Mouse (Mus musculus) adrenal gland, adult 18-20 months (tissue): Measurements from ENCODE around the gene Pnmal1. TPM values are rescaled to one million over a fixed set of nuclear protein-coding genes. Genes with fewer than 3 reads are reported as not detected.

Source experiments
- DNase-seq, 2 experiments: peaks; one replicate each; pipeline ENCODE4 v3.0.0; 2021 to 2022; ENCODE audit warnings: low spot score in 2 of 2
- long read RNA-seq, 2 experiments: library from polyadenylated mRNA; stranded (forward); transcript quantifications; one replicate each; pipeline ENCODE4 v2.0.0; 2021
- total RNA-seq, 2 experiments: library from RNA; stranded (reverse); gene quantifications; 1 replicate in 1 of 2; 2 replicates in 1 of 2; pipeline ENCODE4 v1.2.3; 2021

Gene Pnmal1
- total RNA-seq, result 1 to 10 TPM; 3.5 to 4.0 TPM
- long read RNA-seq, experiment 1, full-length matches to known transcripts, result 1 of 1 reads
- long read RNA-seq, experiment 1, partial matches to known transcripts, result 0 of 1 reads
- long read RNA-seq, experiment 1, other reads (novel, unspliced or antisense), result 0 of 1 reads
- long read RNA-seq, experiment 2, full-length matches to known transcripts, result 5 of 9 reads
- long read RNA-seq, experiment 2, partial matches to known transcripts, result 1 of 9 reads
- long read RNA-seq, experiment 2, other reads (novel, unspliced or antisense), result 3 of 9 reads

DNA sequence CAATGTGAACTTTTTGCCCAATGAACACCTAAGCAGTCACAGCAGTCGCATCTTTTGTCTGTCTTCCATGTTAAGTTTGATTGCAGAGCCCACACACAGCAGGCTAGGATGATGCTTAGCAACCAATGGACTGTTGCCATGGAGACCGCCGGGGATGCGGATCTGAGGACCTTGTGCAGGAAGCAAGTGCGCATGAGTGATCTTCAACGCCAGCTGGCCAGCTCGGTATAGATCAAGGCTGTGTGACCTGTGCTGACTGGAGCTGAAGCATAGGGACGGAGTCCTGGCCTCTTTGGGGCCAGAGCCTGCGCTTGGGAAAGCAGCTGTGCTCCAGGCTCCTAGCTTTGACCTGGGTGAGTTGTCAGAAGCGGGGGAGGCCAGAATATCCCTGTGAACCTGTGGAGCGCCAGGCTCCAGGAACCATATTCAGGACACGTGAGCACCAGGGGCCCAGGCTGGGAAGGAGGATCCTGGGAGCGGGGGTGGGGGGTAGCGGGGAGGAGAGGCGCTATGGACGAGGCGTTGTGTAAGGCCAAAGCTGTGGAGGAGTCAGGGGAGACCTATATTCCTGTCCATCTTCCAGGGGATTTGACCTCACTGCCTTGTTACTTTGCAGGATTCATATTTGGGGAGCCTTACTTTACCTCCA, at the start of gene Pnmal1:
Gene Pnmal1, plus strand, starts transcription at position 141 of the 649 bp plus-strand sequence.
- peak; percentile 36 to 53 for DNase-seq

- no peak for DNase-seq
These were observed 49.6 kb upstream of the Pnmal1 start for GRCm38 (mm10) chr7:16909909-16910308.

GRCm38 (mm10) chr7:16911904-16912303, 47.6 kb upstream of the Pnmal1 start:
- DNase-seq, result no peak

GRCm38 (mm10) chr7:16912360-16912759, 47.1 kb upstream of the Pnmal1 start:
- no peak for DNase-seq

- peak; percentile 72 to 76 for DNase-seq
These were observed 45.5 kb upstream of the Pnmal1 start for GRCm38 (mm10) chr7:16913806-16914452.

DNA sequence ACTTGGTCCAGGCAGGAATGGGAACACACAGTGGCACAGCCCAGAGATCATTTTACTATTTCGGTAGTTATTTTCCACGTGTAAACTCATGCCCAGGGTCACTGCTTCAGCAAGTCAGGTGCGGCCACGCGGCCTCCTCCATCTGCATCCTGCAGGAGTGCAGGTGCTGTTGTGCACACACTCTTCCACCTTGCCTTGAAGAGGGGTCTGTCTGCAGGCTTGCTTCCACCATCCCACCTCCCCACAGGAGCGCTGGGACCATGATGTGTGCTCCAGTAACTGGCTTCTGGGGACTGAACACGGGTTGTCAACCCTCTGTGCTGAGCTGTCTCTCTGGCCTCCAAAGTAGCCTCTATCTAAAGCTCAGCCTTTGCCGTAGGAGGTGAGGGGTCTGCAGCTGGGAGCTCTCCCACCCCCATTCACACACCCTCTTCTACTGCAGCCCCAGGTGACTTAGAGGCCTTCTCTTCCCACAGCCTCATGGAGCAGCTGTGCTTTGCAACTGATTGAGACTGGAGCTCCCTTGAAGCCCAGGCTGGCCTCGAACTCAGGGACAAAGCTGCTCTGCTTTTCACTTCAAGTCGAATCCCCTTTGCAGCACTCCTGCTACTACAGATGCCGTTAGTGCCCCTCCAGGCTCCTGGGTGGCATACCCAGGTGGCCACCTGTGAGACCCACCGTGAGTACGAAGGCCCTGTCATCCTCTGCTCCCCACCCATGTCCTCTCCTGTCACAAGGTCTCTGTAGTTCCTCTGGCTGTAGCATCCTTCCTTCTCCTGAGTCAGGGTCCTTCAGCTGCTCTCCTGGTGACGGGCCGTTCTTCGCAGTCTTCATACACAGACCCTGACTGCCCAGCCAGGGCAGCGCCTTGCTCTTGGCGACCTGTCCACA, 44.8 kb upstream of the Pnmal1 start:
- no peak for DNase-seq

DNA sequence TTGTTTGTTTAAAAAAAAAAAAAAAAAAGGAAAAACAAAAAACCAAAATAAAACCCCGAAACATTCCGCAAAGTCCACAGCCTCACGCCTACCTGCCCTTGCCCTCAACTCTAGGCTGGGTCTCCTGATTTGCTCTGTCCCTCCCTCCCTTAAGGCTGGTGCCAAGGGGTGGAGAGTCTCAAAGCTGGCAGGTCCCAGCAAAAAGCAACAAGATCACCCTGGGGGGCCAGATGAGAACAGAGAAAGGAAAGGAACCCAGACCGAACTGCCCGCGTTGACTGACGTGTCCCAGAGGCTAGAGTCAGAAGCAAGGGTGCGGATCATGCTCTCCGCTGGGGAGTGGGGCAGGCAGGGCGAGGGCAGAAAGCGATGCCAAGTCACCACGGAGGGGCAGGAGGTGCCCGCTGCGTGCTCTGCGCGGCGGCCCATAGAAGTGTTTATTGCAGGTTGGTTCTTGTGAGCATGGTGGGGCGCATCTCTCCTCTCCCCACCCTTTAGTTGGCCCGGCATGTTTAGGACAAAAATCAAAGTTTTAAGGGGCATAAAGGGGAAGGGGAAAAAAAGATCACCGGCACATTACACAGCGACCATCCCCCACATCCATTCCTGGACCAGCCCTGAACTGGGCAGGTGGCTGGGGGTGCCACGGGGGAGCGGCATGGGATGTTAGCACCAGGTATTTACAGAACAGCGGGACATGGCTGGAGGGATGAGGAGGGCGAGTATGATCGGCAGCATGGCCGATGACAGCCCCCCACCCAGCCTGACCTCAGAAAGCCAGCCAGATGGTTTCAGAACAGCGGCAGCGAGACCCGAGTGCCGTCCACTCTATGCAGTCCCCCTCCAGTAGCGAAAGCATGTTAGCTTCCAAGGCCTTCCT, 43.8 kb upstream of the Pnmal1 start:
- no peak for DNase-seq

- DNase-seq, result no peak
These were observed 42.9 kb upstream of the Pnmal1 start for GRCm38 (mm10) chr7:16916342-16917265.

DNA sequence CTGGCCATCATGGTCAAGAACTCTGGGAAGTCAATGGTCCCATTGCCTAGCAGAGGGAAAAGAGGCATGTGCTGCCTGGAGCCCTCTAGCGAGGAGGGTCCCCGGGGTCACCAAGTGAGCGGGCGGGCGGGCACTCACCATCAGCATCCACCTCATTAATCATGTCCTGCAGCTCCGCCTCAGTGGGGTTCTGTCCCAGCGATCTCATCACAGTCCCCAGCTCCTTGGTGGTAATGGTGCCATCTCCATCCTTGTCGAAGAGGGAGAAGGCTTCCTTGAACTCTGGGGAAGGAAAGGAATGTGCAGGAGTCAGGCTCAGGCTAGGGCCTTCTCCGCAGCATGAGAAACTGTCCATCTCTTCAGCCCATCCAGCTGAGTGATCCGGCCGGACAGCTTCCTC, 42.0 kb upstream of the Pnmal1 start:
- no peak for DNase-seq

DNA sequence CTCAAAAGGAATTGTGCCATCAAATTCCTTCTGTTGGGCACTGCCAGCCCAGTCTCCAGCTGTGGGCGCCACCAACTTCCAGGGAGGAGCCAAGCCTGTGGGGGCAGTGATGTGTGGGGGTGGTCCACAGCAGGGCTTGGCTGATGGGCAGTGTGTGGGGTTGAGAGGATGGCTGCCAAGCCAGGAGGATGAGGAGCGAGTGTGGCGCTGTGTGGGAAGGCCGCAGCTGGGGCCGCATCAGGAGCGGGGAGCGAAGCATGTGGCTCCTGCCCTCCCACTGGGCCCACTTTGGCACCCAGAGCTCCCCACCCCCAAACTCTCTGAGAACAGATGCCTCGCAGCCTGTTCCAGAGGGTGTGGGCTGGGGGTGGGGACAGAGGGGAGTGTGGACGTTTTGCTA, 41.5 kb upstream of the Pnmal1 start:
- no peak for DNase-seq

DNA sequence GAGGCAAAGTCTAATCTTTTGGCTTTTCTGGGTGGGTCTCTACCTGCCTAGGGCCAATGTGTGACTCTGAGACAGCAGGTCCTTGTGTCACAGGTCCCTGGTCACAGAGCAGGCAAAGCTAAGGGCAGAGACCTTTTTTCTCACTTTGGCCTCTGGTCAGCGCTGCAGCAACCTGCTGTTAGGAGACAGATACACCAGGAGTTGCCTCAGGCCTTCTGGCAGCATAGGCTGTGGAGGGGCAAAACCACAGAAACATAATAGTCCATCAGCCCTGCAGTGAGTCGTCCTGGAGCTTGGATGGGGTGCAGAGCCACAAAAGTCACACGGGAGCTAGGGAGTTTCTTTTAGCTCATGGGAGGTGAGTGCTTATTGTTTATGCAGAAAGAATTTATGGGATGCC, 40.8 kb upstream of the Pnmal1 start:
- no peak for DNase-seq

- DNase-seq, result no peak
These were observed 39.9 kb upstream of the Pnmal1 start for GRCm38 (mm10) chr7:16919395-16920149.

DNA sequence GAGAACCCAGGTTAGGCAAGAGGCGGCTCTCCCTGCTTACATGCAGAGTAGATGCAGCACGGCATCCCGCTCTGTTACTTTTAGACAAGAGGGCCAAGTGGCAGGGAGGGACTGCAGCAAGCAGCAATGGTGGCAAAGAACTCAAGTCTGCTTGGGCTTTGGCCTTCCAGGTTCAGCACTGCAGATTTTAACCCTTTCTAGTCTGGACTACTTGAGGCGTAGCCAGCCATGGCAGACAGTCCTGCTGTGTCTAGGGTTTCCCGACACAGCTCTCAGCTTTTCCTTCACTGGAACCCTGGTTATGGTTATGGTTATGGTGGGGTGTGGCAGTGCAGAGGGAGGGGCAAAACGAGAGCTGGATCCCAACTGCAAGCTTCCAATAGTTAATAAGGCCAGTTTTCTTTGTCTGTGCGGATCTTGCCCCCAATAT, 39.3 kb upstream of the Pnmal1 start:
- no peak for DNase-seq

GRCm38 (mm10) chr7:16920818-16921791, 38.4 kb upstream of the Pnmal1 start:
- no peak for DNase-seq

- DNase-seq, result no peak
These were observed 37.6 kb upstream of the Pnmal1 start for GRCm38 (mm10) chr7:16921881-16922335.

DNA sequence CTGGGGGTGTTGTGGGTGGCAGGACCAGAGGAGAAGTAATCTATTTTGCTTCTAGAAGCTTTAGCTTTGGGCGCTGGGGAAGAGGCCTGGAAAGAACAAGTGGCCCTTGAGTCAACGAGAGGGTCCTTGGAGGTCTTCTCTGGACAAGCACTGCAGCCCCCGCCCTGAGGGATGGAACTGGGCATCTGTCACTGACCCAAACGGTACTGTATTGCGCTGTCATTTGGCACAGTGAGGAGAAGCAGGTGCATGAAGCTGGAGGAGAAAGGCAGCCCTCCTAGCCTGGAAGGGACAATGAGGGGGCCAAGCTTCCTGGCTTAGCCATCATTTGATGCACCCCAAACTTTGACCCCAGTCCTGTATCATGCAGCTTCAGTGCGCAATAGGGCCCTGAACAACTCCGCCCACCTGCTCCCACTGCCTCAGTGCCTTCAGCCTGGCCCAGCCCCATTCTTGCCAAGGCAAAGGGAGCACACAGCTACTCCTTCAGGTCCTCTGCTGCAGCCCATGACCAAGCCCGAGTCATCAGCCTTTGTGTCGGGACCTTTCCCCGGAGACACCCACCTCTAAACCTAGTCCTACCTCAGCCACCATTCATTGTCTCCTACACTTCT, 37.0 kb upstream of the Pnmal1 start:
- no peak for DNase-seq
